Mouse (Mus musculus) hindbrain, embryonic 11.5 days (tissue): ENCODE measurements around the gene Rpl26. TPM values are rescaled to one million over a fixed set of nuclear protein-coding genes. Genes with fewer than 3 reads are reported as not detected.

ENCODE experiments used
- ATAC-seq: fragments of 200-750 bp; cut with Nextera tagmentation; 2 replicates; pipeline ENCODE4 v1.8.0; 2017; ENCODE audit warnings: mild to moderate bottlenecking, moderate TSS enrichment, moderate library complexity; ENCODE audit not compliant: low FRiP score
- DNase-seq: peaks from one replicate; pipeline ENCODE4 v3.0.0-alpha.2; 2015; ENCODE audit warnings: low spot score
- H3K27ac ChIP-seq: fragments of 300-500 bp; sonication (generic); 2 replicates; pipeline ENCODE4 v1.5.1; 2014; ENCODE audit warnings: mild to moderate bottlenecking, low read depth, low read length
- H3K27me3 ChIP-seq: fragments of 300-500 bp; sonication (generic); 2 replicates; pipeline ENCODE4 v1.6.1; 2014; ENCODE audit warnings: mild to moderate bottlenecking, low read length, moderate library complexity, mixed read lengths; ENCODE audit not compliant: control insufficient read depth, insufficient read depth
- H3K36me3 ChIP-seq: fragments of 300-500 bp; sonication (generic); 2 replicates; pipeline ENCODE4 v1.6.1; 2014; ENCODE audit warnings: mild to moderate bottlenecking, low read length, moderate library complexity, mixed read lengths; ENCODE audit not compliant: control insufficient read depth, insufficient read depth
- H3K4me1 ChIP-seq: fragments of 300-500 bp; sonication (generic); replicated peaks from 2 replicates; pipeline ENCODE4 v1.6.1; 2014; ENCODE audit warnings: low read length, mixed read lengths; ENCODE audit not compliant: control insufficient read depth, insufficient read depth
- H3K4me2 ChIP-seq: fragments of 300-500 bp; sonication (generic); replicated peaks from 2 replicates; pipeline ENCODE4 v1.6.1; 2014; ENCODE audit warnings: mild to moderate bottlenecking, low read depth, low read length
- H3K4me3 ChIP-seq: fragments of 300-500 bp; sonication (generic); 2 replicates; pipeline ENCODE4 v1.5.1; 2014; ENCODE audit warnings: low read depth, low read length
- H3K9ac ChIP-seq: fragments of 300-500 bp; sonication (generic); 2 replicates; pipeline ENCODE4 v1.6.1; 2014; ENCODE audit warnings: low read depth, low read length
- H3K9me3 ChIP-seq: fragments of 300-500 bp; sonication (generic); 2 replicates; pipeline ENCODE4 v1.6.1; 2016; ENCODE audit warnings: low read length; ENCODE audit not compliant: control insufficient read depth
- WGBS: fragments of 180-500 bp; shearing (Covaris S2); extraction: QIAGEN DNeasy Blood & Tissue Kit; methylation state at CpG from one replicate; pipeline ENCODE4 v1.1.7; 2014; 5-methylcytosine and 5-hydroxymethylcytosine counted together
- polyA plus RNA-seq: library from polyadenylated mRNA; unstranded; fragments of >200 nt; fragmentation: Nextera tagmentation; extraction: Ambion mirVana; gene quantifications from 2 replicates; pipeline ENCODE4 v1.2.1, GENCODE M21; 2014

The Rpl26 gene
- polyA plus RNA-seq, result 839 and 854 TPM in 2 replicates

- H3K9ac ChIP-seq, result peak within 1 kb of the TSS; percentile 99
Observed at GRCm38 (mm10) chr11:68901351-68902046, at the start of gene Rpl26. Gene Rpl26, plus strand, starts transcription at chr11:68901583.

GRCm38 (mm10) chr11:68851644-68852485 lies 49.5 kb upstream of the Rpl26 start:
- Histone ChIP-seq H3K4me3 (peak overlapping the region; percentile 97), H3K9me3 (no peaks in the 10 kb centered on the region), H3K27ac (peak overlapping the region; percentile 93), H3K36me3 (no peaks in the 10 kb centered on the region), H3K27me3 (no peaks in the 10 kb centered on the region), H3K9ac (peak overlapping the region; percentile 91), H3K4me1 (no peaks in the 10 kb centered on the region; the same call in 1 of the 2 replicates), H3K4me2 (peak overlapping the region; percentile 43)
- WGBS, result 7% methylated on average over 13 of the region's 13 CpGs
- no peak for ATAC-seq
- DNase-seq, result no peak

More at GRCm38 (mm10) chr11:68901351-68902046, at the start of gene Rpl26:
- H3K27me3 ChIP-seq, result no peaks in the 10 kb centered on the region
- H3K36me3 ChIP-seq, result peaks cover 8% of the 10 kb centered on the region; the same call in 1 of the 2 replicates
- peak within 1 kb of the TSS; percentile 88 for H3K27ac ChIP-seq
- DNase-seq (peak; percentile 100), ATAC-seq (peak; percentile 94)
- peak within 1 kb of the TSS; percentile 88 for H3K4me3 ChIP-seq
- H3K9me3 ChIP-seq, result no peaks in the 10 kb centered on the region
- under 1% methylated on average over 52 of the region's 52 CpGs for WGBS
- no peaks in the 10 kb centered on the region; the same call in 1 of the 2 replicates for H3K4me1 ChIP-seq
- H3K4me2 ChIP-seq, result peak within 1 kb of the TSS; percentile 62

DNA sequence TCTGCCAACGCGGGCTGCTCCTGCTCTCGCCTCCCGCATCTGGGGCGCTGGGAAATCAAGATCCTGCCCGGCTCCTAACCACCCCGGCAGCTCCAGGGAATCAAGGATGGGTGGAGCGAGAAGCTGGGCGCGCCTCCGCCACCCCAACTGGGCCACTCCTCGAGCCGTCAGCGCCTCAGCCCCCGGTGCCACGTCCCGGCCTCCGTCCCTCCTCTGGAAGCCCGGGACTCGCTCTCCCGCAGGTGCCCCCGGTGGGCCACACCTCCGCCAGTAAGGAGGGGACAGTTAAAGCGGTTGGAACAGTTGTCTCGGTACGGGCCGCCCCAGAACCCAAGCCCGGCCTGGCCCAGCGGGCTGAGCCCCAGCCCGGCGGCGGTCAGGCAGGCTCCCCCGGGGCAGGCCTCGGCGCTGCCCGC lies 48.9 kb upstream of the Rpl26 start:
- Histone ChIP-seq H3K4me1 (no peaks in the 10 kb centered on the region; the same call in 1 of the 2 replicates), H3K9ac (peak overlapping the region; percentile 91), H3K27ac (peak overlapping the region; percentile 93), H3K27me3 (no peaks in the 10 kb centered on the region), H3K9me3 (no peaks in the 10 kb centered on the region), H3K36me3 (no peaks in the 10 kb centered on the region), H3K4me3 (peak overlapping the region; percentile 97), H3K4me2 (peak overlapping the region; percentile 43)
- ATAC-seq (no peak; the same call in 1 of the 2 replicates), DNase-seq (no peak)
- WGBS, result under 1% methylated on average over 34 of the region's 36 CpGs

DNA sequence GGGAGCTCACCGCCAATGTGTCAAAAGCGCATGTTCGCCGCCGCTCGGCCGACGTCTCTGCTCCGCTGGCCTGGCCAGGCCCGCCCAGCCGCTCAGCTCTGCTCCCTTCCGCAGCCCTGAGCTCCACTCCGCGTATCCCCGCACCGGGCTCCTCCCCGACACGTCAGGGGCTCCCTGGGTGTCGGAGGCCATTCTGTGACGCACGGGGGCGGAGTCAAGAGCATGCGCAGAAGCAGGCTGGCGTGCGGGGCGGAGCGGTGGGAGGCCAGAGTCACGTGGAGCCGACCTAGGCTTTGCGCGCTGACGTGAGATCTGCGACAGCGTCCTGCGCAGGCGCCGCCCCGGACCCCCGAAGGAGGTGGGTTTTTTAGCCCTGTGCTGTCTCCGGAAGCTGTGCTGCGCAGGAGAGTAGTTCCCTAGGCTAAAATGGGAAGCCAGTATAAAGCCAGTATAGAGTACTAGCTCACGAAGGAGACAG lies 48.4 kb upstream of the Rpl26 start:
- peak overlapping the region; percentile 91 for H3K9ac ChIP-seq
- under 1% methylated on average over 42 of the region's 42 CpGs for WGBS
- peak; percentile 100 for ATAC-seq

GRCm38 (mm10) chr11:68853611-68854401 lies 47.6 kb upstream of the Rpl26 start:
- ATAC-seq, result no peak
- H3K9ac ChIP-seq, result peak overlapping the region; percentile 77
- H3K27me3 ChIP-seq, result no peaks in the 10 kb centered on the region
- H3K4me1 ChIP-seq, result no peaks in the 10 kb centered on the region; the same call in 1 of the 2 replicates
- peak overlapping the region; percentile 97 for H3K4me3 ChIP-seq
- no peak for DNase-seq
- H3K36me3 ChIP-seq, result no peaks in the 10 kb centered on the region
- H3K4me2 ChIP-seq, result peak overlapping the region; percentile 43
- no peak overlapping the region for H3K27ac ChIP-seq
- whole genome bisulfite sequencing, result 52% methylated on average over 14 of the region's 14 CpGs
- H3K9me3 ChIP-seq, result no peaks in the 10 kb centered on the region

More for the DNA sequence above, 48.4 kb upstream of the Rpl26 start:
- peak; percentile 100 for DNase-seq
- H3K4me3 ChIP-seq, result peak overlapping the region; percentile 97
- no peaks in the 10 kb centered on the region; the same call in 1 of the 2 replicates for H3K4me1 ChIP-seq
- H3K4me2 ChIP-seq, result peak overlapping the region; percentile 43
- peak overlapping the region; percentile 93 for H3K27ac ChIP-seq
- no peaks in the 10 kb centered on the region for H3K9me3 ChIP-seq
- no peaks in the 10 kb centered on the region for H3K36me3 ChIP-seq
- no peaks in the 10 kb centered on the region for H3K27me3 ChIP-seq

- Histone ChIP-seq H3K27me3 (no peaks in the 10 kb centered on the region), H3K9me3 (no peaks in the 10 kb centered on the region), H3K4me3 (no peak overlapping the region), H3K4me1 (no peaks in the 10 kb centered on the region; the same call in 1 of the 2 replicates), H3K27ac (no peak overlapping the region), H3K9ac (no peak overlapping the region), H3K4me2 (no peak overlapping the region), H3K36me3 (no peaks in the 10 kb centered on the region)
- DNase-seq, result no peak
- no peak for ATAC-seq
- WGBS, result 95% methylated on average over 3 of the region's 3 CpGs
Observed at GRCm38 (mm10) chr11:68854621-68855020, 46.8 kb upstream of the Rpl26 start.

DNA sequence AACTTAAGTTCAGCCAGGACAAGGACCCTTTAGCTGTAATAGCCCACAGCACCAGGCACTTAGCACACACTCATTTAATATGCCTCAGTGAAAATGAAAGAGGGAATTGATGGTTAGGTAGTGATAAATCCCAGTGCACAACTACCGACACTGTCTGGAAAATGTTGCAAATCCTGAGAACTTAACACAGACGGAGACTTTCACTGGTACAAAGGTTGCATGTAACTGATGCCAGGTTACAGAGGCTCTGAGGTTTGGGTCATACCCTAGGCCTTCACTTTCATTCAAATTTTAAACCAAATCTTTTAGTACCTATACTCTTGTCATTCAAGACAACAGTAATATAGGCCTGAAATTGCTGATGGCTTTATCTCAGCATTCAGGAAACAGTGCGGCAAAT lies 44.1 kb upstream of the Rpl26 start:
- no peak overlapping the region for H3K4me3 ChIP-seq
- no peak overlapping the region for H3K4me2 ChIP-seq
- WGBS, result 86% methylated on average over 3 of the region's 3 CpGs
- H3K4me1 ChIP-seq, result no peaks in the 10 kb centered on the region; the same call in 1 of the 2 replicates
- no peaks in the 10 kb centered on the region for H3K36me3 ChIP-seq
- no peaks in the 10 kb centered on the region for H3K27me3 ChIP-seq
- no peak for DNase-seq
- ATAC-seq, result no peak
- H3K27ac ChIP-seq, result no peak overlapping the region
- H3K9ac ChIP-seq, result no peak overlapping the region
- H3K9me3 ChIP-seq, result no peaks in the 10 kb centered on the region
